Mouse (Mus musculus) spleen, adult 12 weeks (tissue): ENCODE measurements around the gene Fam78a.
"Not testable (repeated sequence)": the region's sequence is repeated elsewhere in the genome, so short reads cannot be mapped to it uniquely, and the experiment has no call there.

Experiments
- DNase-seq: peaks from one replicate; pipeline ENCODE4 v3.0.0; 2022; ENCODE audit warnings: low spot score

Gene Fam78a

GRCm38 (mm10) chr2:32040646-32041045, 44.0 kb downstream of the Fam78a start:
- DNase-seq: not testable (repeated sequence)

DNA sequence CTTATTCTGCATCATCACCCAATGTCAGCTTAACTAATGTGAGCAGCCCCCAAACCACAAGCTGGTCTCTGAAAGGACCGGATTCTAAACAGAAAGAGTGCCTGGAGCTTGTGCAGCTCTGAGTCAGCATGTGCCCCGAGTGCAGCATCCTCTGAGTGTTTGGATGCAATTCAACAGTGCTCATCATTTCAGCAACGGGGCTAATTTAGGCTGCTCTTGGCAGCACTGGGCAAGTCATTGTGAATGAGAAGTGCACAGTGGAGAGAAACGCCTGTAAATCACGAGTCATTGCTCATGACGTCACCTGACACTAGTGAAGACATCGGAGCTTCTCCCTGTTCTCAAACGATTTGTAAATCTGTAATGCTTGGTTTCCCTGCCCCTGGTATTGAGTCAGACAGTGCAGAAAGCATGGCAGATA, 46.0 kb downstream of the Fam78a start:
- no peak for DNase-seq

- DNase-seq: no peak
Measured at GRCm38 (mm10) chr2:32037279-32037858, 47.3 kb downstream of the Fam78a start.

DNA sequence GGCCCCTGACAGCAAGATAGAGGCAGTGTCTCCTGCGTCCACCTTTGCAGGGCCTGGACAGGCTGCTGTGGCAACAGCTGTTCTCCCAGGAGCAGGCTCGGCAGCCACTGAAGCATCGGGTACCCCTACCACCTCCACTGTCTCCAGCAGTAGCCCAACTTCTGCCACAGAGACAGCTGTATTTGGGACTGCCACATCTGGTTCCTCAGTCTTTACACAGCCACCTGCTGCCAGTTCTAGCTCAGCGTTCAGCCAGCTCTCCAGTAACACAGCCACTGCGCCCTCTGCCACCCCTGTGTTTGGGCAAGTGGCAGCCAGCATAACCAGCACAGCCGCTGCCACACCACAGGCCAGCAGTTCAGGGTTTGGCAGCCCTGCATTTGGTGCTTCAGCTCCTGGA, 50.5 kb downstream of the Fam78a start:
- DNase-seq: no peak

DNA sequence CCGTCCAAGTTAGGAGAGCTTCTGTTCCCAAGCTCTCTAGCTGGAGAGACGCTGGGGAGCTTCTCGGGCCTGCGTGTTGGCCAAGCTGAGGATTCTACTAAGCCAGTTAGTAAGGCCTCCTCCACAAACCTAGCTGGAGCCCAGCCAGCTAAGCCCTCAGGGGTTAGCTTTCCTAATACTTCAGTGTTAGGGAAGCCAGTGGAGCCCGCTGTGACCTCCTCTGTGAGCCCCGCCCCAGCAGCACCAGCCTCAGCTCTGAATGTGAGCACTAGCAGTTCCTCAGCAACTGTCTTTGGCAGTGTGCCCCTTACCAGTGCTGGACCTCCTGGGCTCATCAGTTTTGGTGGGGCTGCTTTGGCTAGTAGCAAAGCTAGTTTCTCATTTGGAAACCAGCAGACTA, 51.2 kb downstream of the Fam78a start:
- DNase-seq: no peak

- DNase-seq: no peak
Measured at GRCm38 (mm10) chr2:32029636-32030035, 55.0 kb downstream of the Fam78a start.

- no peak for DNase-seq
Measured at GRCm38 (mm10) chr2:32024372-32024771, 60.3 kb downstream of the Fam78a start.

GRCm38 (mm10) chr2:32020229-32020628, 64.4 kb downstream of the Fam78a start:
- DNase-seq: no peak

- no peak for DNase-seq
Measured at GRCm38 (mm10) chr2:32019704-32020103, 65.0 kb downstream of the Fam78a start.

DNA sequence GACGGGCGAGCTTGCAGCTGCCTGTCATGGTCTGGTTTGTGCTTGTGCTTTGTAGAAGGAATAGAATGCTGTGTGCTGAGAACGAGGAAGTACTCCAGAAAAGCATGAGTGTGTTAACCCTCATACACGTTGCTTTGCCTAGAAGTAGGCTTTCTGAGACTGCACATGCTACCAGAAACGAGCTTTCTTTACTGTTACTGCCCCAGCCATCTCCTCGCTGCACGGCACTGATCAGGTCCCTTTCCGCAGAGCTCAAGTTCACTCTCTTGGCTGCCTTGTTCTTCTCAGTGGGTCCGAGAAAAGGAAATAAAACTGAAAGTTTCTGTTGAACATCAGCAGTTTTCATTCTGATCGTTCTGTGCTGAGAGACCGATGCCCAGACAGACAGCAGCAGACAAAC, 75.9 kb downstream of the Fam78a start:
- no peak for DNase-seq

DNA sequence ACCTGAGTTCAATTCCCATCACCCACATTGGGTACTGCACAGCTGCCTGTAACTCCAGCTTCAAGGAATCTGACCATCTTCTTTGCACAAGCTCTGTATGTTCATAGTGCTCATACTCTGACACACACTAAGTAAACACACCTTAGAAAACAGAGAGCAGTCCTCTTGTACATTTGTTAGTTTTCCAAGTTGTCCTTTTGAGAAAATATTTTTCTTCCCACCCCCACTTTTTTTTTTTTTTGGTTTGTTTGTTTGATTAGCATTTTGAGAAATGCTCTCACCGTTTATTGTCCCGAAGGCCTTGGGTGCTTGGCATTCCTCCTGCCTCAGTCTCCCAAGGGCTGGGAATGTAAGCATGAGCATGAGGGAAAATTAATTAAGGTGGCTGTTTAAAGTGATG, 76.3 kb downstream of the Fam78a start:
- DNase-seq: no peak
